ENCODE assay signal across 8 mouse cellular contexts in the genomic region with DNA sequence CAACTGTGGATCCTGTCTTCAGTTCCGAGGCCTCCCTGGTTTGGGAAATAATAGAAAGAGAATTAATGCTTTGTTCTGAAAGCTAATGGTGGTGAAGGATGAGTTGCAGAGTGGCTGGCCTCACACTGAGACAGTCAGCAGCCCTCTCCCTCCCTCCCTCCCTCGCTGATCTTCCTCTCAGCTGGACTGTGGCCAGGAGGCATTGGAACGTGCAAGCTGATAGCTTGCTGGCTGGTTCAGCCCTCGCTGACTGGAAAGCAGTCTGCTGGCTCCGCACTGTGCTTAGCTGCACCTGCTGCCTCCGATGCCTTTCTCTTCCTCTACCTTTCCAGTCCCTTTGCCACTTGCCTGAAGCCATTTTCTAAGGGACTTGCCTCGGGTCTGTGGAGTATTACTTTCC.
DNase-seq lines count a peak whose midpoint lies in the region; ATAC-seq and TF ChIP-seq lines count a peak whose summit lies in the region.

No protein-coding gene starts in this region.

- H3K4me1 ChIP-seq in forebrain, embryonic 11.5 days (replicated peaks; ENCODE audit: control insufficient read depth, insufficient read depth, low read length), result no peaks in the 10 kb centered on the region; the same call in 1 of the 2 replicates
- peaks cover 19% of the 10 kb centered on the region for H3K4me1 ChIP-seq in forebrain, embryonic 10.5 days
- H3K4me1 ChIP-seq in hindbrain, embryonic 14.5 days (replicated peaks; ENCODE audit: control insufficient read depth, insufficient read depth, low read length), result peaks cover 14% of the 10 kb centered on the region; the same call in 1 of the 2 replicates
- peaks cover 13% of the 10 kb centered on the region for H3K4me1 ChIP-seq in limb, embryonic 14.5 days (ENCODE audit: control insufficient read depth, insufficient read depth, low read length)

- TF ChIP-seq POLR2A in limb, embryonic 14.5 days (IDR thresholded peaks at IDR 0.05; ENCODE audit: borderline replicate concordance, extremely low read depth, insufficient read depth, insufficient read length), result no peak

- no peaks in the 10 kb centered on the region for H3K9me3 ChIP-seq in forebrain, embryonic 11.5 days (ENCODE audit: control insufficient read depth, low read length)
- no peaks in the 10 kb centered on the region for H3K9me3 ChIP-seq in forebrain, embryonic 10.5 days
- no peaks in the 10 kb centered on the region for H3K9me3 ChIP-seq in hindbrain, embryonic 14.5 days (ENCODE audit: control insufficient read depth, low read length)
- H3K9me3 ChIP-seq in limb, embryonic 14.5 days (ENCODE audit: control insufficient read depth, low read length), result no peaks in the 10 kb centered on the region

- no peak overlapping the region for H3K9ac ChIP-seq in forebrain, embryonic 11.5 days (ENCODE audit: low read length)
- H3K9ac ChIP-seq in hindbrain, embryonic 14.5 days, result no peak overlapping the region
- H3K9ac ChIP-seq in limb, embryonic 14.5 days (ENCODE audit: low read depth, low read length, severe bottlenecking), result no peak overlapping the region

- H3K27ac ChIP-seq in forebrain, embryonic 11.5 days (ENCODE audit: low read depth, low read length), result no peak overlapping the region
- no peak overlapping the region for H3K27ac ChIP-seq in forebrain, embryonic 10.5 days
- H3K27ac ChIP-seq in hindbrain, embryonic 14.5 days, result no peak overlapping the region
- H3K27ac ChIP-seq in limb, embryonic 14.5 days (replicated peaks; ENCODE audit: low read depth, low read length), result no peak overlapping the region

- H3K36me3 ChIP-seq in forebrain, embryonic 11.5 days (ENCODE audit: control insufficient read depth, insufficient read depth, low read length), result no peaks in the 10 kb centered on the region
- H3K36me3 ChIP-seq in forebrain, embryonic 10.5 days (replicated peaks), result no peaks in the 10 kb centered on the region
- no peaks in the 10 kb centered on the region for H3K36me3 ChIP-seq in hindbrain, embryonic 14.5 days (replicated peaks; ENCODE audit: control insufficient read depth, insufficient read depth)
- no peaks in the 10 kb centered on the region for H3K36me3 ChIP-seq in limb, embryonic 14.5 days (ENCODE audit: control insufficient read depth, insufficient read depth, low read length)

- ATAC-seq in forebrain, embryonic 11.5 days (replicated peaks; ENCODE audit: low FRiP score), result no peak
- peak; percentile 86 for ATAC-seq in hindbrain, embryonic 14.5 days (ENCODE audit: low FRiP score)
- no peak for ATAC-seq in limb, embryonic 14.5 days (ENCODE audit: low FRiP score, low read depth)

- no peak overlapping the region for H3K4me3 ChIP-seq in forebrain, embryonic 11.5 days (ENCODE audit: low read depth, low read length)
- H3K4me3 ChIP-seq in forebrain, embryonic 10.5 days, result no peak overlapping the region
- H3K4me3 ChIP-seq in hindbrain, embryonic 14.5 days (replicated peaks; ENCODE audit: low read length), result no peak overlapping the region
- H3K4me3 ChIP-seq in limb, embryonic 14.5 days (replicated peaks; ENCODE audit: low read length), result no peak overlapping the region

- no peaks in the 10 kb centered on the region for H3K27me3 ChIP-seq in forebrain, embryonic 11.5 days (ENCODE audit: control insufficient read depth, insufficient read depth, low read length)
- peaks cover 20% of the 10 kb centered on the region for H3K27me3 ChIP-seq in forebrain, embryonic 10.5 days (ENCODE audit: poor library complexity, severe bottlenecking)
- H3K27me3 ChIP-seq in hindbrain, embryonic 14.5 days (ENCODE audit: control insufficient read depth, insufficient read depth, low read length), result no peaks in the 10 kb centered on the region
- no peaks in the 10 kb centered on the region for H3K27me3 ChIP-seq in limb, embryonic 14.5 days (ENCODE audit: control insufficient read depth, insufficient read depth, low read length)

- 11% methylated on average over 7 of the region's 7 CpGs for whole genome bisulfite sequencing in forebrain, embryonic 11.5 days
- 11% methylated on average over 7 of the region's 7 CpGs for WGBS in forebrain, embryonic 10.5 days
- WGBS in hindbrain, embryonic 14.5 days, result 10% methylated on average over 7 of the region's 7 CpGs
- 22% methylated on average over 7 of the region's 7 CpGs for WGBS in limb, embryonic 14.5 days

- no peak overlapping the region for H3K4me2 ChIP-seq in forebrain, embryonic 11.5 days (ENCODE audit: low read depth, low read length, severe bottlenecking)
- H3K4me2 ChIP-seq in hindbrain, embryonic 14.5 days (replicated peaks), result no peak overlapping the region
- no peak overlapping the region for H3K4me2 ChIP-seq in limb, embryonic 14.5 days (replicated peaks; ENCODE audit: low read depth, low read length, severe bottlenecking)

- peak; percentile 55 for DNase-seq in forebrain, embryonic 11.5 days (ENCODE audit: low spot score)
- DNase-seq in forebrain, embryonic 10.5 days (ENCODE audit: extremely low spot score, low spot score), result no peak
- DNase-seq in cerebellum, adult 18-20 months, result peak; percentile 74 to 77
- DNase-seq in gastrocnemius, adult 8-10 months (ENCODE audit: low spot score in 2 of 2), result peak; percentile 54 to 77
- peak; percentile 69 for DNase-seq in hindbrain, embryonic 14.5 days (ENCODE audit: low spot score)
- DNase-seq in limb, embryonic 14.5 days (ENCODE audit: low spot score), result peak; percentile 59
- DNase-seq in ovary, postnatal 36 days (ENCODE audit: low spot score), result peak; percentile 81
- DNase-seq in thymus, postnatal 0 days (ENCODE audit: low spot score), result no peak

Comparison
In these comparisons a context has a peak if more than half of its experiments do, and no peak if none do; other contexts are left out.
1. DNase-seq: peak in forebrain, embryonic 11.5 days (single experiment), cerebellum, adult 18-20 months (2 of 2), gastrocnemius, adult 8-10 months (2 of 2), hindbrain, embryonic 14.5 days (single experiment), limb, embryonic 14.5 days (single experiment) and ovary, postnatal 36 days (single experiment); none in forebrain, embryonic 10.5 days (single experiment) and thymus, postnatal 0 days (single experiment).